Mouse (Mus musculus) embryonic facial prominence, embryonic 12.5 days (tissue): Measurements from ENCODE around the gene Zmiz2. TPM values are rescaled to one million over a fixed set of nuclear protein-coding genes. Genes with fewer than 3 reads are reported as not detected.

ENCODE experiments used
- ATAC-seq: fragments of 200-750 bp; cut with Nextera tagmentation; 2 replicates; pipeline ENCODE4 v1.8.0; 2017; ENCODE audit not compliant: insufficient number of reproducible peaks, insufficient read depth, low FRiP score, low TSS enrichment
- H3K27ac ChIP-seq: fragments of 300-500 bp; sonication (generic); 2 replicates; pipeline ENCODE4 v1.5.1; 2016; ENCODE audit warnings: mild to moderate bottlenecking
- H3K27me3 ChIP-seq: fragments of 300-500 bp; sonication (generic); 2 replicates; pipeline ENCODE4 v1.6.1; 2016; ENCODE audit warnings: mild to moderate bottlenecking, moderate library complexity
- H3K36me3 ChIP-seq: fragments of 300-500 bp; sonication (generic); 2 replicates; pipeline ENCODE4 v1.6.1; 2016; ENCODE audit warnings: mild to moderate bottlenecking
- H3K4me1 ChIP-seq: fragments of 300-500 bp; sonication (generic); 2 replicates; pipeline ENCODE4 v1.6.1; 2016
- H3K4me2 ChIP-seq: fragments of 300-500 bp; sonication (generic); replicated peaks from 2 replicates; pipeline ENCODE4 v1.6.1; 2016; ENCODE audit warnings: mild to moderate bottlenecking, moderate library complexity
- H3K4me3 ChIP-seq: fragments of 300-500 bp; sonication (generic); 2 replicates; pipeline ENCODE4 v1.5.1; 2016; ENCODE audit warnings: mild to moderate bottlenecking
- H3K9ac ChIP-seq: fragments of 300-500 bp; sonication (generic); 2 replicates; pipeline ENCODE4 v1.6.1; 2016; ENCODE audit warnings: mild to moderate bottlenecking, moderate library complexity
- H3K9me3 ChIP-seq: fragments of 300-500 bp; sonication (generic); 2 replicates; pipeline ENCODE4 v1.6.1; 2016; ENCODE audit warnings: mild to moderate bottlenecking, moderate library complexity
- WGBS: fragments of 180-500 bp; shearing (Covaris S2); methylation state at CpG from one replicate; pipeline ENCODE4 v1.1.7; 2016; 5-methylcytosine and 5-hydroxymethylcytosine counted together
- polyA plus RNA-seq: library from polyadenylated mRNA; unstranded; fragments of >200 nt; fragmentation: Nextera tagmentation; extraction: Ambion mirVana; gene quantifications from 2 replicates; pipeline ENCODE4 v1.2.1, GENCODE M21; 2016

Zmiz2 gene
- polyA plus RNA-seq, 1 experiment from 2014 or later, result 11.9 TPM

- no peak for ATAC-seq
- Histone ChIP-seq H3K4me1 (no peaks in the 10 kb centered on the region), H3K4me2 (no peak overlapping the region), H3K9me3 (no peaks in the 10 kb centered on the region), H3K36me3 (no peaks in the 10 kb centered on the region), H3K4me3 (no peak overlapping the region), H3K27me3 (no peaks in the 10 kb centered on the region), H3K9ac (no peak overlapping the region), H3K27ac (no peak overlapping the region)
- WGBS, result 85% methylated on average over 11 of the region's 11 CpGs
These were observed 17.3 kb upstream of the Zmiz2 start for GRCm38 (mm10) chr11:6371376-6372155.

- Histone ChIP-seq H3K27ac (no peak overlapping the region), H3K36me3 (no peaks in the 10 kb centered on the region), H3K9ac (no peak overlapping the region), H3K27me3 (no peaks in the 10 kb centered on the region), H3K4me2 (no peak overlapping the region), H3K4me1 (no peaks in the 10 kb centered on the region), H3K4me3 (no peak overlapping the region), H3K9me3 (no peaks in the 10 kb centered on the region)
- 85% methylated on average over 9 of the region's 9 CpGs for WGBS
- ATAC-seq, result no peak
These were observed 16.1 kb upstream of the Zmiz2 start for GRCm38 (mm10) chr11:6372784-6373183.

- no peak overlapping the region for H3K4me3 ChIP-seq
- H3K4me2 ChIP-seq, result no peak overlapping the region
- H3K9ac ChIP-seq, result no peak overlapping the region
- no peaks in the 10 kb centered on the region for H3K4me1 ChIP-seq
- H3K9me3 ChIP-seq, result no peaks in the 10 kb centered on the region
- no peak overlapping the region for H3K27ac ChIP-seq
- no peak for ATAC-seq
- WGBS, result 82% methylated on average over 6 of the region's 6 CpGs
- no peaks in the 10 kb centered on the region for H3K27me3 ChIP-seq
- no peaks in the 10 kb centered on the region for H3K36me3 ChIP-seq
These were observed 8.0 kb upstream of the Zmiz2 start for GRCm38 (mm10) chr11:6380916-6381315.

GRCm38 (mm10) chr11:6388126-6388725 lies 648 bp upstream of the Zmiz2 start:
- ATAC-seq, result no peak
- Histone ChIP-seq H3K4me3 (no peak overlapping the region), H3K27ac (peak overlapping the region; percentile 89), H3K4me2 (no peak overlapping the region), H3K9ac (no peak overlapping the region), H3K4me1 (peaks cover 21% of the 10 kb centered on the region), H3K36me3 (peaks cover 11% of the 10 kb centered on the region), H3K27me3 (no peaks in the 10 kb centered on the region), H3K9me3 (no peaks in the 10 kb centered on the region)
- 89% methylated on average over 6 of the region's 6 CpGs for WGBS

- ATAC-seq, result peak; percentile 37; the same call in 1 of the 2 replicates
- H3K4me3 ChIP-seq, result peak overlapping the region; percentile 95
These were observed 628 bp downstream of the Zmiz2 start for GRCm38 (mm10) chr11:6389483-6389921.

GRCm38 (mm10) chr11:6390376-6391053 lies 1.6 kb downstream of the Zmiz2 start:
- WGBS, result 81% methylated on average over 8 of the region's 8 CpGs

More at GRCm38 (mm10) chr11:6389483-6389921, 628 bp downstream of the Zmiz2 start:
- Histone ChIP-seq H3K36me3 (peaks cover 17% of the 10 kb centered on the region), H3K27me3 (no peaks in the 10 kb centered on the region), H3K9ac (peak overlapping the region; percentile 86), H3K4me1 (peaks cover 21% of the 10 kb centered on the region), H3K9me3 (no peaks in the 10 kb centered on the region), H3K27ac (peak overlapping the region; percentile 50; the same call in 1 of the 2 replicates), H3K4me2 (peak overlapping the region; percentile 92)
- under 1% methylated on average over 34 of the region's 43 CpGs for WGBS

GRCm38 (mm10) chr11:6391516-6392276 lies 2.8 kb downstream of the Zmiz2 start:
- WGBS, result 91% methylated on average over 8 of the region's 8 CpGs
- no peak for ATAC-seq
- H3K9ac ChIP-seq, result no peak overlapping the region
- H3K9me3 ChIP-seq, result no peaks in the 10 kb centered on the region
- no peak overlapping the region for H3K4me2 ChIP-seq
- no peak overlapping the region for H3K4me3 ChIP-seq
- no peaks in the 10 kb centered on the region for H3K27me3 ChIP-seq
- H3K27ac ChIP-seq, result no peak overlapping the region
- peaks cover 39% of the 10 kb centered on the region for H3K36me3 ChIP-seq
- H3K4me1 ChIP-seq, result peaks cover 21% of the 10 kb centered on the region

More at GRCm38 (mm10) chr11:6390376-6391053, 1.6 kb downstream of the Zmiz2 start:
- no peak overlapping the region for H3K27ac ChIP-seq
- peak overlapping the region; percentile 92 for H3K4me2 ChIP-seq
- no peaks in the 10 kb centered on the region for H3K27me3 ChIP-seq
- H3K4me1 ChIP-seq, result peaks cover 21% of the 10 kb centered on the region
- H3K9ac ChIP-seq, result peak overlapping the region; percentile 86
- H3K4me3 ChIP-seq, result peak overlapping the region; percentile 95
- no peaks in the 10 kb centered on the region for H3K9me3 ChIP-seq
- H3K36me3 ChIP-seq, result peaks cover 27% of the 10 kb centered on the region
- ATAC-seq, result no peak

- H3K4me1 ChIP-seq, result peaks cover 21% of the 10 kb centered on the region
- 88% methylated on average over 6 of the region's 6 CpGs for WGBS
- no peak overlapping the region for H3K27ac ChIP-seq
- H3K27me3 ChIP-seq, result no peaks in the 10 kb centered on the region
- no peak overlapping the region for H3K4me2 ChIP-seq
- no peaks in the 10 kb centered on the region for H3K9me3 ChIP-seq
- H3K4me3 ChIP-seq, result no peak overlapping the region
- ATAC-seq, result no peak
- H3K36me3 ChIP-seq, result peaks cover 51% of the 10 kb centered on the region
- no peak overlapping the region for H3K9ac ChIP-seq
These were observed 4.0 kb downstream of the Zmiz2 start for GRCm38 (mm10) chr11:6392857-6393256.

GRCm38 (mm10) chr11:6393866-6394265 lies 5.0 kb downstream of the Zmiz2 start:
- Histone ChIP-seq H3K9me3 (no peaks in the 10 kb centered on the region), H3K4me3 (no peak overlapping the region), H3K27me3 (no peaks in the 10 kb centered on the region), H3K9ac (no peak overlapping the region), H3K36me3 (peaks cover 60% of the 10 kb centered on the region), H3K4me1 (peaks cover 21% of the 10 kb centered on the region), H3K4me2 (no peak overlapping the region), H3K27ac (0 out of 2 replicates have a peak overlapping the region, but pooled peaks have one; percentile 0)
- no peak for ATAC-seq
- 73% methylated on average over 1 of the region's 1 CpGs for WGBS

- Histone ChIP-seq H3K4me1 (peaks cover 12% of the 10 kb centered on the region), H3K4me3 (no peak overlapping the region), H3K27ac (no peak overlapping the region), H3K9ac (no peak overlapping the region), H3K4me2 (no peak overlapping the region), H3K36me3 (peaks cover 76% of the 10 kb centered on the region), H3K9me3 (no peaks in the 10 kb centered on the region), H3K27me3 (no peaks in the 10 kb centered on the region)
- WGBS, result 84% methylated on average over 5 of the region's 5 CpGs
- no peak for ATAC-seq
These were observed 6.7 kb downstream of the Zmiz2 start for GRCm38 (mm10) chr11:6395565-6395964.

GRCm38 (mm10) chr11:6398141-6398540 lies 9.3 kb downstream of the Zmiz2 start:
- no peak overlapping the region for H3K9ac ChIP-seq
- no peaks in the 10 kb centered on the region for H3K27me3 ChIP-seq
- no peak overlapping the region for H3K4me3 ChIP-seq
- 94% methylated on average over 10 of the region's 10 CpGs for WGBS
- H3K4me1 ChIP-seq, result no peaks in the 10 kb centered on the region
- no peak overlapping the region for H3K4me2 ChIP-seq
- H3K27ac ChIP-seq, result no peak overlapping the region
- H3K9me3 ChIP-seq, result no peaks in the 10 kb centered on the region
- ATAC-seq, result no peak
- H3K36me3 ChIP-seq, result peaks cover 91% of the 10 kb centered on the region
